Mouse (Mus musculus): Measurements from ENCODE around the gene Slc25a31.

Gene Slc25a31

DNA sequence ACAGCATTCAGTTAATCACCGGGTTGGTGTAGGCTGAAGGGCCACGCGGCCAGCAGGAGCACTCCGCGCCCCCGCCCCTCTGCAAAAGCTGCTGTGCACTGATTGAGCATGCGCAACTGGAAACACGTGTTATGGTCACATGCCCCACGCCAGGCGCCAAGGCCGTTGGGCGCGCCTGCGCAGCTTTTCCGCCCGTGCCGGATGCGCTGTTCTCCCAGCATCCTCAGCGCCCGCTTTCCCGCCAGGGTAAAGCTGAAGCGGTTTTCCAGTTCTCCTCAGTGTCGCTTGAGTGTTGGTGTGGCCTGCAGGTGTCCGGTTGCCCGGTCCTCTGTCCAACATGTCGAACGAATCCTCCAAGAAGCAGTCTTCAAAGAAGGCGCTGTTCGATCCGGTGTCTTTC lies at the start of gene Slc25a31:
Slc25a31 (plus strand) TSS at position 201 of the 400 bp plus-strand sequence.
- DNase-seq = no peak

DNA sequence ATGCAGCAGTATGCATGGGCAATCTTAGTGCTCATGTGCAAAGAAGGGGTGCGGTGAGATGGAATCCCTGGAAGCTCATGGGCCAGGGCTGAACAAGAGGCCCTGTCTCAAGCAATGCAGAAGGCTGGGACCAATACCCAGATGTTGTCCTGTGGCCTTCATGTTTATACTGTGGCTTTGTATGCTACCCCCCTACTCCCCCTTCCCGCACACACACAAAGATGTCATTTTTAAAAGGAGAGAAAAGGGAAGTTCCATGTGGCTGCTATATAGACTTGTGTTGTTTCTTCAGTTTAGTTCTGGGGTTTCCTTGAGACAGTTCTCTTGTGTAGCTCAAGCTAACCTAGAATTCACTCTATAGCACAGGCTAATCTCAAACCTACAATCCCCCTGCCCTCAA lies 48.4 kb upstream of the Slc25a31 start:
- no peak for DNase-seq

DNA sequence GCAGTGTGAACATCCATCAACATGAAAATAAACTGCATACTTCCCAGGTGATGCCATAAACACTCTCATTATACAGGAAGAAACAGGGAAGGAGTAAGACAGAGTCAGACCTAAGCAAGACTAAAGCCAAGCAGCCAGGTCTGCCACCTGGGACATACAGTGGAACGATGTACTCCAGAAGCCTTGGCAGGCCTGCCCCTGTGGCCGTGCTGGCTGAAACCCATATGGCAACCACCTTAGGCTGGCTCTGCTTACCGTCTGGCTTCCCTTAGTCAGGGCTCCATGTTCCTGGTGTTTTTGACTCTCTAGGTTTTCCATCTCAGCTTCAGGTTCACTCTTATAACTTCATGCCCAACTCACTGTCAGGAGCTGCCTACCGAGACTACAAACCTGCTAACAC lies 42.5 kb upstream of the Slc25a31 start:
- DNase-seq = no peak

DNA sequence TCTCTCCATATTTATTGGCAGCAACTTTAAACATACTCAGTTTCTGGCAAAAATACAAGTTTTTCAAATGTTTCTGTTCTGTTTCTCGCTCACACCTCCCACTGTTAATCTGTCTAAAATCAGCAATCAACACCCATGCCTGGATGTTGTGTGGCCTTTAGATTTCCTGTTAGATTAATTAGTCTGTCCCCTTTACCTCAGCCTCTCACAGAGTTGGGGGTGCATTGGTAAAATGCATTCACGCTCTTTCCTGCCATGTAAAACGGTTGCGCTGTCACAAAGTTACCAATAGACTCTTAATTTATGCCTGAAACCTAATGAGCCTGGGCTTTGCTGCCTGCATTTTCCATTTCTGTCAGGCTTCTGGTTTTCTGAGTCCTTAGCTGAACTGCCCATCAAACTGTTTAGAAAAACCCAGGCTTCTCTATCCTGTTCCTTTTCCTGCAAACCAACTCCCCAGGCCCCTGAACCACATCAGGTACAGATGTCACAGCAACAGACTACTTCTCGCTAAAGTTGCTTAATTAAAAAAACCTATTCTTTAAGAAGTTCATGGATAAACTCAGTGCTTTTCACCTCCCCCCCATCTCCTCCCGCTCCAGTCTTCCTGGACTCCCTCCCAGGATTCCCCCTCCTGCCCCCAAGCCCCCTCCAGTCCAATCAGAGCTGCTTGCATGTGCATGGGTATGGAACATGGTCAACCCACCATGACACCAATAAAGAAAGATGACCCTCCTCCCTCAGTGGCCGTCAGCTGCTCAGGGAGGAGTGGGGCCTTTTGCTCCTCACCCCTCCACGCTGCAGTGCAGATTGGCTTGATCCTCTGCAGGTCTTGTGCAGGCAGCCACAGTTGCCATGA lies 41.6 kb upstream of the Slc25a31 start:
- no peak for DNase-seq

DNA sequence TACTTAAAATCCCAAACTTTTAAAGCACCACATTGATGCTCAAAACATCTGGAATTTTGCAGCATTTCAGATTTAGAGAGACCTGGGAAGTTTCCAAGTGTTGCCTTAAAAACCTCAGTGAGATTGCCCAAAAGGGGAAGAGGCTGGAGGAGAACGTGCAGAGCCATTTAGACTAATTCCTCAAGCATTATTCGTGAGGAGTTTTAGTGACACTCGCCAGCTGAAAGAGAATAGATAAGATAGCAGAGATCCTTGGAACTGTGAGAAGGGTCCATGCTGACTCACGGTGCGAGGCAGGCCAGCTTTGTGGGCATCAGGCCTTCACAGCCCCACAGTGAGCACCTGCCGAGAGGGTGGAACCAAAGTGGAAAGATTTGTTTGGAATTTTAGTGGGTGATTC lies 39.8 kb upstream of the Slc25a31 start:
- DNase-seq = no peak

DNA sequence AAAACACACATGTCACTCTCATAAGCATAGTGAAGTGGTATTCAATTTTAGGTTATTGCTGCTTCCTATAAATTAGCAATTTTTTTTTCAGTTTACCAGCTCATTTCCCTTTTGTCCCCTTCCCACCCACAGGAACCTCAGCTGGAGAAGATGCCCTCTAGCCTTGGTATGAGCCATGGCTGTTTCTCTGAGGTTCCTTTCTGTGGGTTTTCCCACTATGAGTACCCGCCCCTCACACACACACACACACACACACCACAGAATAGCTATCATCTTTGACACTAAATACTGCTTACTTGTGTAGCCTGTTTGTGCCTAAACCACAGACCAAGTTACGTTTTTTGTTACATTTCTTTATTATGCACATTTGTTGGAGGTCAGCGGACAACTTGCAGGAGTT lies 39.3 kb upstream of the Slc25a31 start:
- DNase-seq = no peak

DNA sequence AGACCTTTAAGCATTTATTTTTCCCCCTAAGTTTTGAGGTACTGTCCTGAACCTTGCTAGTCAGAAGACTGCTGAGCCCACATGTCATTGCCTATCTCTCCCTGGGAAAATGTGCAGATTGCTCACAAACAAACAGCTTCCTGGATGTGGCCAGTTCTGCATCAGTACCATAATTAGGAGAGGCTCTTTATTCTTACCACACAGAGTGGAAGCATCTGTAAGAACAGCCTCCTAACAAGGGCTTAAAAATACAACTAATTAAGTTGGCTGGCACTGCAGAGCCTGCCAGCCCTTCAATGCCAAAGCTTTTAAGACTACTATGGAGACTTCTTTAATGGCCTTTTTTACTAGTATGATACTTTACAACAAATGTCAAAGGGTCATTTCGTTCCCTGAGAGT lies 35.1 kb upstream of the Slc25a31 start:
- no peak for DNase-seq

DNA sequence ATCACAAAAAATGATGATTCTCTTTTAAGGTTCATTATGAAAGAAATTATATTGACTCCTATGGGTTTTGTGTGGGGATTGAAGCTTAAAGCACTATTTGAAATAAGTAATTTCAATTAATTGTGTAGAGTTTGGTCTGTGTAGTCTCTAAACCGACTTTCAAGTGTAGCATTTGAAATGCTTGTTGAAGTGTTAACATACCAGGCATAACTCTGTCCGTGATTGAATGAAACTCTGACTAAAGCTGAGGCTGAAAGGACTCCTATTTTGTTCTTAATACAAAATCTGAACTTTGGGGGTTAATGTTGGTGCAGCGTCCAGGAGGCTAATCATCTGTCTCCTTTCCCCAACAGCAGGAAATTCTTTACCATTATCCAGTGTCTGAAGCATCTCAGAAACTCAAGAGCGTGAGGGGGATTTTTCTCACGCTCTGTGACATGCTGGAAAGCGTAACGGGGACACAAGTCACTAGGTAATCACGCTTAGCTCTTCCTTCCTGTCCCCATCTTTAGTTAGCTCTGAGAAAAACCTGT lies 33.7 kb upstream of the Slc25a31 start:
- DNase-seq = no peak

DNA sequence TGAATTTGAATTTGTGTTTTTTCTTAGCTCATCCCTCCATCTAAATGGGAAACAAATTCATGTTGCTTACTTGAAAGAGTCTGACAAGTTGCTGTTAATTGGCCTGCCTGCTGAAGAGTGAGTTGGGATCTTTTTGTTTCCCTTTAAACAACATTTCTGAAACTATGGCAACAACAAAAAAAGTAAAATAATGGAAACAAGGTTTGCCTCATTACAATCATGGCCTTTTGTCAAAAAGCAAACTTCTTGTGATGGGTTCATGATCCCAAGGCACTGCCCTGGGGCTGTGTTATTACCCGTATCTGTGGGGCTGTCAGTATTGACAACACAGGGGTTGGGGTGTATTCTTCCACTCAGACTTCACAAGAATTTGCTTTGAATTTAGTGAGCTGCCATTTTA lies 29.8 kb upstream of the Slc25a31 start:
- DNase-seq = no peak

DNA sequence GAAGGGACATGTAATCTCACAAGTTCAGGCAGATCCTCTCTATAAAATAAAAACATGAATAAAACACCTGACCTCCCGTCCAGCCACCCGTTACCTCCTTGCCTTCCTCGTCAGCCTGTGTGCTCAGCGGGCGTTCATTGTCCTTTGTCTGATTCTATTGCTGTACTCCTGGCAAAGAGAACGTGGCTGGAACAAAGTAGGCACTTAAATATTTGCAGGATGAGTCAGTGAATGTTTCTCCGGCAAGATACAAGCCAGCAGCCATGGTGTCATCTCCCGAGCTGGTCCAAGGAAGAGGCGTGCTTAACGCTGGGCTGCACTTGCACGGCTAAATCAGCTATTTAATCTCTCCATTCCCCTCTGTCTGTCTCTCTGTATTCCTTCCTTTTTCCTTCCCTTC lies 26.3 kb upstream of the Slc25a31 start:
- DNase-seq = peak; percentile 6

DNA sequence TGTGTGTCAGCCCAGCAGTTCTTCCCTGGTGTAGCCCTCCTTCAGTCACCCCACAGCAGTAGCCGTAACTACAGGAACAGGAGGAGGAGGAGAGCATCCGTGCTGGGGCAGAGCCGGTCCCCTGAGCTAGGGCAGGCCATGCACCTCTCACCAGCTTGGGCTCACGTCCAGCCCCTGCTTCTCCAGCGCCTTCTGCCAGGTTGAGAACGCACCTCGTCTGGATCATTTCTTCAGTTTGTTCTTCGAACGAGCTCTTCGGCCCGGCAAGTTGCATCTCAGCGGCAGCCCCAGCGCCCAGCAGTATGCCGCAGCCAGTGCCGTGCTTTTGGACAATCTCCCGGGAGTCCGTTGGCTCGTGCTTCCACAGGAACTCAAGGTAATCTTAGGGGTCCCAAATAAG lies 25.5 kb upstream of the Slc25a31 start:
- DNase-seq = no peak

DNA sequence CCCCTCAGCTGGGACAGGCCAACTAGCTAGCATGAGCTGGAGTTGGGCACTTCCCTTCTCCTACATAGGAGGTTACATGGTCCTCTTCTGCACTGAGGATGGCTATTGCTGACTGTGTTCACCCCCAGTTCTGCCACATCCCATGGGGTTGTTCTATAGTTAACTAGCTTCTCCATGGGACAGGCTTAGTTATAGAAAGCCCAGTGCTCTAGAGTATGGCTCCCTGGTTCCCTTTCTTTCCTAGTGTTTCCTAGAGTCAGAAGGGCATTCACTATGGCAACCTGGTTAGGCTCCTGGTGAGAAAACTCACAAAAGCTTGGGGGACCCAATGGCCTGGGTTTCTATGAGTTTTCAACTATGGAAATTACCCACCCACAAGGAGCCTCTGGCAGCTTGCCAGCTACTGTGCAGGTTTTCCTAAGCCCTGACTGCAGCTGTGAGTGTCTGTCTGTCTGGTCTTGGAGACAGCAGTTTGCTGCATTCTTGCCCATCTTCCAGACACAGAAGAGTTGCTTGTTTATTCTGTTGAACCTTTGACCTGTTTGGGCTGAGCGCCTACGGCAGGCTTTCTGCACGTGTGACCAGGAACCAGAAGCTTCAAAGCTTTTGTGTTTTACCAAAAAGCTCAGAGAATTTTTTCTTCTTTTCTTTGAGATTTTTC lies 22.7 kb upstream of the Slc25a31 start:
- no peak for DNase-seq

DNA sequence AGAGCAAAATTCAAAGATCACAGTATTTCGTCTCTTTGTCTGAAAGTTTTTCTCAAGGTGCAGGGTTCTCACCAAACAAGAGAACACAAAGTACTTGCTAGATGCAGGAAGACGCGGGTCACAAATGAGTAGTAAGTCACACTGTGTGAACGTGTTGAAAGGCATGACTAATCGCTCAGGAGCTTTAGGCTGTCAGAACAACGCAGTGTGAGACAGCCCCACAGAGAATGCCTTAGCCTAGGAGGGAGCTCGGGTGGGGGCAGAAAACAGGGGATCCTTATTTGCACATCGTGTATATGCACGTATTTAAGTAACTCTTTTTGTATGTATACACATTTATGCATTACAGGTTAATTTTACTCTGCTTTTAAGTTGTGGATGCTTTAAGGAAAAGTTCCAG lies 21.8 kb upstream of the Slc25a31 start:
- DNase-seq = no peak

DNA sequence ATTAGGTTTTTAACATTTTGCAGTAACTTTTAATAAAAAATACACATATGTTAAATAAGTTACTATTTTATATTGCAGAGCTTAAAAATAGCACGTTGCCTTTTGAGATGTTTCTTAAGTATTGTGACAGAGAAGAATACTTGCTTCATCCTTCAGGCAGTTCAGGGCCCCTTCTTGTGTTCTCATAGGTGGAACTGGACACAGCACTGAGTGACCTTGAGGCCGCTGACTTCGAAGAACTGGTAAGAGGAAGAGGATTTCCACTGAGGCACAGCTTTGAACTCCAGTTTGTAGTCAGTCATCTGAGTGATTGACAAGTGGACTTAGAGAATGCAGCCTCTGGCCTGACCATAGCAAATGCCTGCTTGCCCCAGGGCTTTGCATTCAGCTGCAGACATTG lies 21.1 kb upstream of the Slc25a31 start:
- DNase-seq = no peak

DNA sequence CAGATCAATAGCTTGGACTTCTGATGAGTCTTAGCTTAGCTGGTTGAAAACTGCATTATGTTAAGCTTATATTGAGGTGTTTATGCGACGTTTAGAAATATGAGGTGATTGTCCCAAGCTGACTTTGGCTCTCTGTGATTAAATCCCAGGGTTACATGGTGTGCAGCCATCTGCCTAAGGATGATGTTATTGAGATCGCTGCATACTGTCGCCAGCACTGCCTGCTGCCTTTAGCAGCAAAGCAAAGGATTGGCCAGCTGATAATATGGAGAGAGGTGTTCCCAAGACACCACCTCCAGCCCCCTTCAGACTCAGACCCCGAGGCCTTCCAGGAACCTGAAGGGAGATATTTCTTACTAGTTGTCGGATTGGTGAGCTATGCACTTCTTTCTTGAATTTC lies 17.1 kb upstream of the Slc25a31 start:
- DNase-seq = no peak

DNA sequence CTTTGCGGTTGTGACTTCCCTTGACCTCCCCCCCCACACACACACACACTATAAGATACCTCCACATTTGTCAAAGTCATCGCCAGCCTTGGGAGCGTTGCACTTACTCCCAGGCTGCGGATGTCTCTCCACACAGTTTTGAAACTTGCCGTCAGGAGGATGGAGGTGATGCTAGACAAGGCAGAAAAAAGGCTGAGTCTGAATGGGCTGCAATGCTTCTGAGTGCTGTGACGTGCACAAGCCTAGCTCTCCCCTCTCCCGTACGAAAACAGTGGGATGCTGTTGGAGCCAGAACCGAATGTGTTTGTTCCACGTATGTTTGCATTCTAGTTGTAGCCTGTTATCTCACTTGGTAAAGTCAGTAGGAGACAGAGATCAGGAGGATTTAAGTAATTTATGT lies 15.2 kb upstream of the Slc25a31 start:
- DNase-seq = no peak

DNA sequence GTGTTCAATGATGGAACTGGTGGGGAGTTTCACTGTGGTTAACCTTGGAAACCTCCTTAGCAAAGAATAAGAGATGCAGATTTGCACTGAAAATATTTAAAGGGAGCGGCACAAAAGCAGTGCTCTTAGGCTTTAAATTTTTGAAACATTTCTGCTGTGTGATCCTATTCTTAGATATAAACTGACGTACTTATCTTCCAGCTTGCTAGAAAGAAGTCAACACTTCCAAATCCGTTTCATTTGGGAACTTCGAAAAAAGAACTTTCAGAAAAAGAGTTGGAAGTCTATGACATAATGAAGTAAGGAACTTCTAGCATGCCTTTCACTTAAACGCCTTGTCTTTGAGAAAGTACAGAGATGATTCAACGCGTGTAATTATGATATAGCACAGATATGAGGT lies 14.7 kb upstream of the Slc25a31 start:
- DNase-seq = no peak

DNA sequence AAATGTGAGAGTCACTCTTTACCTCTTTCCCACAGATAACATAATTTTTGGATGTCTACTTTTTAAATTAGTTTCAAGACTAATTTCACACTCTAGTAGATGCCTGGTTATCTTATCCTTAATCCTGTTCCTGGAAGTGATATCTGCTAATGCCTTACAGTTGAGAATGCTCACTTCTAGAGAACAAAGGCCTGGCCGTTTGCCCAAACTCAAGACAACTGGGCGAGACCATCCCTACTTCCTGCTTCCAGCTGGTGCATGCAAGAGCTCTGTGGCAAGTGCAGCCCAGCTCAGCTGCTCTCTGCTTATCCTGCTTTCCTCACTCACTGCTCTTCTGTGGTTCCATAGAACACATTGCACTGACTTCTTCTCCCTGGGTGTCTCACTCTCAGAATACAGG lies 14.2 kb upstream of the Slc25a31 start:
- DNase-seq = no peak

DNA sequence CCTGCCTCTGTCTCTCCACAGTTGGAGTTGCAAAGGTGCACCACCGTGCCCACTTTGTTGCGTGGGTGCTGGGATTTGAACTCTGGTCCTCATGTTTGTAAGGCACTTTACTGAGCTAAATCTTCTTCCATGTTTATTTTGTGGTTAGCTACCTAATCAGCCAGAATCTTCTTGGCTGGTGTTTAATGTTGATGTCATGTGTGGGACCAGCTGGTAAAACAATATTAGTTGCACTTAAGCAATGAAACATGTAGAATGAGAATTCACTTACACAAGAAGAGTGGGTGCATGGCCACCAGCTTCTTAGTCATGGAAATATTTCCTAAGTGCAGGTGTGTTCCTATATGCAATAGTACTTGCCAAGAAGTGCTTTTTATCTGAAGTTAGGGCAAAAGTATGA lies 13.5 kb upstream of the Slc25a31 start:
- DNase-seq = no peak

DNA sequence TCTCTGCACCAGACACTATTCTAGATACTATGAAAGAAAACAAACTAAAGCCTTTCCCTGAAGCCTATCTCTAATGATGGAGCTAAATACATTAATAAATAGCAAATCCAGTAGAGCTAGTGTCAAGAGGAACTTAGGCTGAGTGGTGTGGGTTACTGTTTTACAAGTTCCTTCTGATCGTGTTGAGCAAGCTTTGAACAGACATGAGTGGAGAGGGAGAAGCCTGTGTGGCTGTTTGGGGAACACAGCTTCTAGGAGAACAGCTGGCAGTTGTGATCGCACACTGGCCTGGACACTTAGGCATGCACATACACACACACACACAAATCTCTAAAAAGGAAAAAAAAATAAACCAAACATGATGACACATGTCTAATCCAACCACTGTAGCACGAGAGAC lies 9.8 kb upstream of the Slc25a31 start:
- no peak for DNase-seq

DNA sequence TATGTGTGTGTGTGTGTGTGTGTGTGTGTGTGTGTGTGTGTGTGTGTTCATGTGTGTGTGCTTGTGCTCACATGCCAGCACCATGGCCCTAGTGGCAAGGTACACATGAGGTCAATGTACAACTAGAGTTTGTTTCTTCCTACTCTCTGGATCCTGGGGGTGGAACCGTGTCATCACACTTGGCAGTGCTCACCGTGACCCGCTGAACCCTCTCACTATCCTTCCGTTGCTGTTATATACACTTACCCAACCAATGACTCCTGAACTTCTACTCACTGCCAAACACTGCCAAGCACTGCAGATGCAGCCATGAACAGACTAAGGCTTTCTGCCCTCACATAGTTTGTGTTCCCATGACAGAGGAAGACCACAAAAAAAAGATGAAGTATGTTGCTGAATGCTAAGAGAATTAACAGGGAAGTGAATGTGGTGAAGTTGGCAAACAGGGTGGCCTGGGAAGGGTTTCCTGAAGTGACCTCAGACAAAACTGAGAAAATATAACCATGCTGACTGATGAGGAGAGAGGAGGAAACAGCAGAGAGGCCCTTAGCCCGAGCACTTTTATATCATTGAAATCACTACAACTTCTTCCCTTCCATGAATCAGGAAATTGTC lies 3.7 kb upstream of the Slc25a31 start:
- peak; percentile 57 for DNase-seq

DNA sequence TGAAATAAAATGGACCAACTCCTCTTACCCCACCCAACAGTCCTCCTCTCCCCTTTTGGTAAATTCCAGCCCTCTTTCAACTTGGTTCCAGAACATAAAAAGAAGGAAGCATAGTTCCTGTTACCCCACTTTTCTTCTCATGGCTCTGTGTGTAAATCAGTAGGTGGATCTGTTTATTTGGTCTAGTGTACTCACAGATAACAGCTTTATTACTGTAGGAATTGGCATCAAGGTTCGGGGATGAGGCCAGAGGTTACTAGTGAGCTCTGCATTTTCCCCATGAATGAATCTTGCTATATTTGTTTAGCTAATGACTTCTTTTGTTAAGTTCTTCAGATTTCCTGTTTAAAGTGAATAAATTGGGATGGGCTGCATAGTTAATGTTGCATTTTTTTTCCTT lies 7.4 kb downstream of the Slc25a31 start:
- no peak for DNase-seq

DNA sequence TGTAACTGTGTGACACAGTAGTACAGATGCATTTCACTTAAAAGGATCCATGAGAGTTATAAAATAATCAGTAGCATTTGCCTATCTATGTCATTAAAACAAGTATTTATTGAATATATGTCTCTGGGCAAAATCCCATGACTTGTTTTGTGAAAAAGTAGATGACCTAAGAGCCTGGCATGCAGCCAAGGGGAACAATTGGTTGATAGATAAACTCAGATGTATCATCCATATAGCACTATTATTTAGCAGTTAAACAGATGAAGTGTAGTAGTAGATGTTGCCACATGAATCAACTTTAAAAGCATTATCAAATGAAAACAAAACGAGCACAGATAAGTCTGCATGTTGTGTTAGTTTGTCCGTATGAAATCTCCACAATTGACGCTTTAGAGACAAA lies 10.4 kb downstream of the Slc25a31 start:
- no peak for DNase-seq

DNA sequence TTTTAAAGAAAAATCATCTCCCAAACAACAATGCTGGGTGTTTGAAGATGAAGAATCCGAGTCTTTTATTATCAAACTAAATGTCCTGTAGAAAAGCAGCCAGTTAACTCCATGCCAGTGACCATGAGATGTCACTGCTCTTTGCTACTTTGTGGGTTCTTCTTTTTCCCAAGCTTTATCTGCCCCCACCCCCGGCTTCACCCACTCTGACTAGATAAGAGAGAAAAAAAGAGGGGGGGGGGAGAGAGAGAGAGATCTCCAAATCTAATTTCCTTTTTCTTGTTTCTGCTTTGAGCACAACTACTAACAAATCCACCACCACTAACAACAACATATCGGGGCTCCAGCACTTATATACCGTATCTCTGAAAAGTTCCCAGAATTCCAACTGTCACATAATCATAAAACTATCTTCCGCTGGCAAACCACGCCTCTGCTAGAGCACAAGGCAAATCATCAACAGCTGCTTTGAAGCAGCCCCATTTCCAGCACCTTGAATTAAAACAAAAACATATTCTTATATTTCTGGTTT lies 29.8 kb downstream of the Slc25a31 start:
- no peak for DNase-seq
